Mouse (Mus musculus) neural tube, embryonic 11.5 days (tissue): Measurements from ENCODE around the gene Olfr288. TPM values are rescaled to one million over a fixed set of nuclear protein-coding genes. Genes with fewer than 3 reads are reported as not detected.

Source experiments
- ATAC-seq: fragments of 200-750 bp; cut with Nextera tagmentation; 2 replicates; pipeline ENCODE4 v1.8.0; 2017; ENCODE audit warnings: moderate number of reproducible peaks, mild to moderate bottlenecking, moderate TSS enrichment, moderate library complexity; ENCODE audit not compliant: insufficient read depth, low FRiP score, low TSS enrichment
- DNase-seq: peaks from one replicate; pipeline ENCODE4 v3.0.0-alpha.2; 2015; ENCODE audit warnings: low spot score
- H3K27ac ChIP-seq: fragments of 300-500 bp; sonication (generic); 2 replicates; pipeline ENCODE4 v1.5.1; 2014; ENCODE audit warnings: low read depth, mild to moderate bottlenecking, low read length
- H3K27me3 ChIP-seq: fragments of 300-500 bp; sonication (generic); 2 replicates; pipeline ENCODE4 v1.6.1; 2014; ENCODE audit warnings: mild to moderate bottlenecking, low read length, mixed read lengths; ENCODE audit not compliant: control insufficient read depth, insufficient read depth
- H3K36me3 ChIP-seq: fragments of 300-500 bp; sonication (generic); 2 replicates; pipeline ENCODE4 v1.6.1; 2014; ENCODE audit warnings: mild to moderate bottlenecking, low read length, moderate library complexity, mixed read lengths; ENCODE audit not compliant: control insufficient read depth, insufficient read depth
- H3K4me1 ChIP-seq: fragments of 300-500 bp; sonication (generic); 2 replicates; pipeline ENCODE4 v1.6.1; 2014; ENCODE audit warnings: low read length, mixed read lengths; ENCODE audit not compliant: control insufficient read depth, insufficient read depth
- H3K4me2 ChIP-seq: fragments of 300-500 bp; sonication (generic); 2 replicates; pipeline ENCODE4 v1.6.1; 2014; ENCODE audit warnings: low read depth, mild to moderate bottlenecking, moderate library complexity
- H3K4me3 ChIP-seq: fragments of 300-500 bp; sonication (generic); 2 replicates; pipeline ENCODE4 v1.5.1; 2014; ENCODE audit warnings: low read depth, low read length
- H3K9ac ChIP-seq: fragments of 300-500 bp; sonication (generic); 2 replicates; pipeline ENCODE4 v1.6.1; 2014; ENCODE audit warnings: mild to moderate bottlenecking, low read length
- H3K9me3 ChIP-seq: fragments of 300-500 bp; sonication (generic); 2 replicates; pipeline ENCODE4 v1.6.1; 2016; ENCODE audit warnings: low read length; ENCODE audit not compliant: control insufficient read depth
- WGBS: fragments of 180-500 bp; shearing (Covaris S2); extraction: QIAGEN DNeasy Blood & Tissue Kit; methylation state at CpG from one replicate; pipeline ENCODE4 v1.1.7; 2014; 5-methylcytosine and 5-hydroxymethylcytosine counted together
- polyA plus RNA-seq: library from polyadenylated mRNA; unstranded; fragments of >200 nt; fragmentation: Nextera tagmentation; extraction: Ambion mirVana; gene quantifications from 2 replicates; pipeline ENCODE4 v1.2.1, GENCODE M21; 2014

The Olfr288 gene
- not detected in 2 replicates for polyA plus RNA-seq

- H3K27ac ChIP-seq: no peak within 1 kb of the TSS
- no peaks in the 10 kb centered on the region for H3K4me1 ChIP-seq
- H3K4me2 ChIP-seq: no peak within 1 kb of the TSS
- no peaks in the 10 kb centered on the region for H3K9me3 ChIP-seq
- no peaks in the 10 kb centered on the region for H3K36me3 ChIP-seq
- 73% methylated on average over 3 of the region's 3 CpGs for WGBS
- H3K9ac ChIP-seq: no peak within 1 kb of the TSS
- ATAC-seq (no peak), DNase-seq (no peak)
- H3K27me3 ChIP-seq: no peaks in the 10 kb centered on the region
- no peak within 1 kb of the TSS for H3K4me3 ChIP-seq
Observed at GRCm38 (mm10) chr15:98195442-98195841, at the start of gene Olfr288. TSS of gene Olfr288 (minus strand) at chr15:98195542.

GRCm38 (mm10) chr15:98235442-98235841 lies 40.1 kb upstream of the Olfr288 start:
- WGBS: 94% methylated on average over 4 of the region's 4 CpGs
- ATAC-seq: no peak
- no peak overlapping the region for H3K27ac ChIP-seq
- no peak overlapping the region for H3K4me3 ChIP-seq
- H3K4me1 ChIP-seq: no peaks in the 10 kb centered on the region
- H3K4me2 ChIP-seq: no peak overlapping the region
- H3K27me3 ChIP-seq: no peaks in the 10 kb centered on the region
- no peaks in the 10 kb centered on the region for H3K9me3 ChIP-seq
- DNase-seq: no peak
- no peak overlapping the region for H3K9ac ChIP-seq
- no peaks in the 10 kb centered on the region for H3K36me3 ChIP-seq

GRCm38 (mm10) chr15:98234350-98234749 lies 39.0 kb upstream of the Olfr288 start, which contains the start of gene Olfr286:
TSS of gene Olfr286 (minus strand) at chr15:98234450.
- 86% methylated on average over 4 of the region's 4 CpGs for WGBS
- DNase-seq: no peak
- Histone ChIP-seq H3K27me3 (no peaks in the 10 kb centered on the region), H3K4me1 (no peaks in the 10 kb centered on the region), H3K9me3 (no peaks in the 10 kb centered on the region), H3K27ac (no peak within 1 kb of the TSS), H3K36me3 (no peaks in the 10 kb centered on the region), H3K9ac (no peak within 1 kb of the TSS), H3K4me2 (no peak within 1 kb of the TSS), H3K4me3 (no peak within 1 kb of the TSS)
- ATAC-seq: no peak

GRCm38 (mm10) chr15:98226096-98226495 lies 30.8 kb upstream of the Olfr288 start:
- Histone ChIP-seq H3K4me2 (no peak overlapping the region), H3K4me3 (no peak overlapping the region), H3K27me3 (no peaks in the 10 kb centered on the region), H3K36me3 (no peaks in the 10 kb centered on the region), H3K27ac (no peak overlapping the region), H3K4me1 (no peaks in the 10 kb centered on the region), H3K9ac (no peak overlapping the region), H3K9me3 (no peaks in the 10 kb centered on the region)
- no peak for DNase-seq
- WGBS: 73% methylated on average over 7 of the region's 7 CpGs
- no peak for ATAC-seq

- Histone ChIP-seq H3K27ac (no peak overlapping the region), H3K4me1 (no peaks in the 10 kb centered on the region), H3K4me2 (no peak overlapping the region), H3K9ac (no peak overlapping the region), H3K27me3 (no peaks in the 10 kb centered on the region), H3K9me3 (no peaks in the 10 kb centered on the region), H3K36me3 (no peaks in the 10 kb centered on the region), H3K4me3 (no peak overlapping the region)
- ATAC-seq (no peak), DNase-seq (peak; percentile 17)
- WGBS: 45% methylated on average over 16 of the region's 16 CpGs
Observed at GRCm38 (mm10) chr15:98225610-98226009, 30.3 kb upstream of the Olfr288 start.

- no peak overlapping the region for H3K27ac ChIP-seq
- H3K27me3 ChIP-seq: no peaks in the 10 kb centered on the region
- H3K9ac ChIP-seq: no peak overlapping the region
- no peak for DNase-seq
- H3K36me3 ChIP-seq: no peaks in the 10 kb centered on the region
- no peak overlapping the region for H3K4me3 ChIP-seq
- H3K9me3 ChIP-seq: no peaks in the 10 kb centered on the region
- ATAC-seq: no peak
- H3K4me1 ChIP-seq: no peaks in the 10 kb centered on the region
- H3K4me2 ChIP-seq: no peak overlapping the region
Observed at GRCm38 (mm10) chr15:98222377-98222776, 27.0 kb upstream of the Olfr288 start.

GRCm38 (mm10) chr15:98220877-98221276 lies 25.5 kb upstream of the Olfr288 start, which contains the start of the genes Gm44579 and Olfr287:
TSS of gene Gm44579 (minus strand) at chr15:98220977.
TSS of gene Olfr287 (minus strand) at chr15:98221056.
- H3K9me3 ChIP-seq: no peaks in the 10 kb centered on the region
- ATAC-seq: no peak
- H3K27me3 ChIP-seq: no peaks in the 10 kb centered on the region
- no peaks in the 10 kb centered on the region for H3K4me1 ChIP-seq
- no peaks in the 10 kb centered on the region for H3K36me3 ChIP-seq
- no peak within 1 kb of the TSS for H3K9ac ChIP-seq
- 73% methylated on average over 4 of the region's 4 CpGs for WGBS
- H3K27ac ChIP-seq: no peak within 1 kb of the TSS
- DNase-seq: no peak
- no peak within 1 kb of the TSS for H3K4me3 ChIP-seq
- no peak within 1 kb of the TSS for H3K4me2 ChIP-seq

- no peaks in the 10 kb centered on the region for H3K27me3 ChIP-seq
- no peak overlapping the region for H3K9ac ChIP-seq
- no peak overlapping the region for H3K4me2 ChIP-seq
- no peak overlapping the region for H3K27ac ChIP-seq
- DNase-seq (no peak), ATAC-seq (no peak)
- no peaks in the 10 kb centered on the region for H3K9me3 ChIP-seq
- H3K4me1 ChIP-seq: no peaks in the 10 kb centered on the region
- no peaks in the 10 kb centered on the region for H3K36me3 ChIP-seq
- WGBS: 81% methylated on average over 5 of the region's 5 CpGs
- no peak overlapping the region for H3K4me3 ChIP-seq
Observed at GRCm38 (mm10) chr15:98214130-98214529, 18.8 kb upstream of the Olfr288 start.

- Histone ChIP-seq H3K9ac (no peak overlapping the region), H3K4me1 (no peaks in the 10 kb centered on the region), H3K36me3 (no peaks in the 10 kb centered on the region), H3K27ac (no peak overlapping the region), H3K4me3 (no peak overlapping the region), H3K27me3 (no peaks in the 10 kb centered on the region), H3K9me3 (no peaks in the 10 kb centered on the region), H3K4me2 (no peak overlapping the region)
- no peak for ATAC-seq
- 84% methylated on average over 5 of the region's 5 CpGs for WGBS
- DNase-seq: no peak
Observed at GRCm38 (mm10) chr15:98213336-98213870, 18.1 kb upstream of the Olfr288 start.
